Mouse (Mus musculus) midbrain, embryonic 16.5 days (tissue): ENCODE data around the gene Upp2. TPM values are rescaled to one million over a fixed set of nuclear protein-coding genes. Genes with fewer than 3 reads are reported as not detected.

Experiments used
- ATAC-seq: fragments of 200-750 bp; cut with Nextera tagmentation; 2 replicates; pipeline ENCODE4 v1.8.0; 2017; ENCODE audit warnings: moderate TSS enrichment
- H3K27ac ChIP-seq: fragments of 300-500 bp; sonication (generic); 2 replicates; pipeline ENCODE4 v1.5.1; 2014; ENCODE audit warnings: mild to moderate bottlenecking, low read length, mixed read lengths
- H3K27me3 ChIP-seq: fragments of 300-500 bp; sonication (generic); 2 replicates; pipeline ENCODE4 v1.6.1; 2014; ENCODE audit warnings: low read depth, low read length, mixed read lengths; ENCODE audit not compliant: control insufficient read depth, insufficient read depth
- H3K36me3 ChIP-seq: fragments of 300-500 bp; sonication (generic); 2 replicates; pipeline ENCODE4 v1.6.1; 2014; ENCODE audit warnings: mild to moderate bottlenecking, low read length, moderate library complexity, mixed read lengths; ENCODE audit not compliant: control insufficient read depth, insufficient read depth
- H3K4me1 ChIP-seq: fragments of 300-500 bp; sonication (generic); 2 replicates; pipeline ENCODE4 v1.6.1; 2014; ENCODE audit warnings: mild to moderate bottlenecking, low read length, mixed read lengths; ENCODE audit not compliant: control insufficient read depth, insufficient read depth
- H3K4me2 ChIP-seq: fragments of 300-500 bp; sonication (generic); 2 replicates; pipeline ENCODE4 v1.6.1; 2014; ENCODE audit warnings: mild to moderate bottlenecking, low read length, mixed read lengths
- H3K4me3 ChIP-seq: fragments of 300-500 bp; sonication (generic); 2 replicates; pipeline ENCODE4 v1.5.1; 2014; ENCODE audit warnings: low read depth, mild to moderate bottlenecking, low read length, moderate library complexity, mixed read lengths
- H3K9ac ChIP-seq: fragments of 300-500 bp; sonication (generic); 2 replicates; pipeline ENCODE4 v1.6.1; 2014; ENCODE audit warnings: low read depth, low read length, mixed read lengths
- H3K9me3 ChIP-seq: fragments of 300-500 bp; sonication (generic); replicated peaks from 2 replicates; pipeline ENCODE4 v1.6.1; 2014; ENCODE audit warnings: mild to moderate bottlenecking, low read length, mixed read lengths; ENCODE audit not compliant: control insufficient read depth, poor library complexity, severe bottlenecking
- WGBS: fragments of 180-500 bp; shearing (Covaris S2); extraction: QIAGEN DNeasy Blood & Tissue Kit; methylation state at CpG from one replicate; pipeline ENCODE4 v1.1.7; 2014; 5-methylcytosine and 5-hydroxymethylcytosine counted together
- polyA plus RNA-seq: library from polyadenylated mRNA; unstranded; fragments of >200 nt; fragmentation: Nextera tagmentation; extraction: Ambion mirVana; gene quantifications from 2 replicates; pipeline ENCODE4 v1.2.1, GENCODE M21; 2015

The Upp2 gene
- 14.3 and 16.6 TPM in 2 replicates for polyA plus RNA-seq

DNA sequence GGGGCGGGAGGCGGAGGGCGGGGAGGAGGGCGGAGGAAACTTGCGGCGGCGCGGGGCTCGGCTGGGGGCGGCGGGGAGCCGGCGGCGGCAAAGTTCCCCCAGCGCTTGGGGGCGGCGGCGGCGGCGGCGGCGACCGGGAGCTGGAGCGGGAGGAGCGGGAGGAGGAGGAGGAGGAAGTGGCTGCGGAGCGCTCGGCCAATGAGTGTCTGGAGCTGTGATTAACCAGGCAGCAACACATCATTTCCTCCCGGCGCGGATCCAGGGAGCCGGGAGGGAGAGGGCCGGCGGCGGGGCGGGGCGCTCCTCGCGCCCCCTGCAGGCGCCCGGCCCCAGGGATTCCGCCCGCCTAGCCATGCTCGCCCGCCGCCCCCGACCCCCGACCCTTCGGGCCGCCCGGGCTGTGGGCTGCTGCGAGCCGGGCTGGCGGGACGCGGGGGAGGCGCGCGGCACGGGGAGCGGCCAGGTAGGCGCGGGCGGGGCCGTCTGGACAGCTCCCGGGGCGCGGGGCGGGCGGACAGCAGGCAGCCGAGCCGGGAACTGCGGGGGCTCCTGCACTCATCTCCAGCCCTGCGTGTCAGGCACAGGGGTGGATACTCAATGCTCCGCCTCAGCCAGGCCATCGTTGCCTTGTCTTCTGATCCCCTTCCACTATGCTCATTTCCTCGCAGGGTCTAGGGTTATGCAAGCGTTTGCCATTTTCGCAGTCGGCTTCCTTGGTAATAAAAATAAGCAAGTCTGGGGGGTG is at the start of gene Upp2, which contains the start of gene Acvr1:
TSS of gene Upp2 (plus strand) at position 233 of the 745 bp plus-strand sequence.
TSS of gene Acvr1 (minus strand) at position 92 of the 745 bp plus-strand sequence.
- peak within 1 kb of the TSS; percentile 94 for H3K4me3 ChIP-seq
- peak; percentile 96 for ATAC-seq
- peak within 1 kb of the TSS; percentile 75 for H3K4me2 ChIP-seq
- no peaks in the 10 kb centered on the region for H3K9me3 ChIP-seq
- no peaks in the 10 kb centered on the region for H3K36me3 ChIP-seq
- peak within 1 kb of the TSS; percentile 99 for H3K27ac ChIP-seq
- under 1% methylated on average over 33 of the region's 80 CpGs for WGBS
- peak within 1 kb of the TSS; percentile 96 for H3K9ac ChIP-seq
- H3K4me1 ChIP-seq = peaks cover 41% of the 10 kb centered on the region
- H3K27me3 ChIP-seq = no peaks in the 10 kb centered on the region

DNA sequence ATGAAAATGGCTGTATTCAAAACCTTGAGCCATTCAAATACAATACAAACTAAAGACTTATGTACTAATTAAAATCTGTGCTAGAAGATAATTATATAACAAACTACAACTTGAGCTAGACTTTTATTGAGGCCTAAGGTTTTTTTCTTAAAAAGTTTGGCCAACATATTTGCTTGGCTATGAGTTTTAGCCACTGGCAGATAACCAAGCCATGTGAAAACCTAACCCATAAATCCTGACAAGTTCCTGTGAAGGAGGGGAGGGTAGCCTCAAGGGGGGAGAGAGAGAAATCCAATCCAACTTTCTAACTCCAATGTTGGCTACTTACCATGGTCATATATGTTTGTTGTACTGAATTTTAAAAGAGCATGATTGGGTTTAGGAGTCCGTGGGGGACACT is 48.6 kb upstream of the Upp2 start:
- H3K4me2 ChIP-seq = no peak overlapping the region
- no peaks in the 10 kb centered on the region for H3K36me3 ChIP-seq
- no peak overlapping the region for H3K4me3 ChIP-seq
- WGBS = 92% methylated on average over 1 of the region's 1 CpGs
- no peak overlapping the region for H3K9ac ChIP-seq
- no peak overlapping the region for H3K27ac ChIP-seq
- H3K9me3 ChIP-seq = no peaks in the 10 kb centered on the region
- peaks cover 7% of the 10 kb centered on the region; the same call in 1 of the 2 replicates for H3K4me1 ChIP-seq
- H3K27me3 ChIP-seq = no peaks in the 10 kb centered on the region
- ATAC-seq = no peak

DNA sequence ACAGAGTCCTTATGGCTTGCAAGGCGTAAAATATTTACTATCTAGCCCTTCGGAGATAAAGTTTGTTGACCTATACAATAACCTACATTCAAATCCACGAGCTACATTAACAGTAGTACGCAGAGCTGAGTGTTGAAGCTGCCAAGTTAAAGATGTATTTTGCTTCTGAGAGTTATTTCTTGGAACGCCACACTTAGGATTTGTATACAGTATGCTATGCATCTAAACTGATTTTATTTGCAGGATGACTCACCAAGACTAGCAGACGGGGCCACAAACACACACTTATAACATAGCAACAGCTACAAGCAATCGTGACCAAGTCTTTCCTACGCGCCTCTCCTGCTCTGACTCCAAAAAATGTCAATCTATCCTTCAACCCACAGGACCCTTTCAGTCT is 46.4 kb upstream of the Upp2 start:
- Histone ChIP-seq H3K4me3 (no peak overlapping the region), H3K4me2 (no peak overlapping the region), H3K9me3 (no peaks in the 10 kb centered on the region), H3K4me1 (peaks cover 7% of the 10 kb centered on the region; the same call in 1 of the 2 replicates), H3K36me3 (no peaks in the 10 kb centered on the region), H3K9ac (no peak overlapping the region), H3K27me3 (no peaks in the 10 kb centered on the region), H3K27ac (no peak overlapping the region)
- 97% methylated on average over 9 of the region's 9 CpGs for WGBS
- no peak for ATAC-seq

DNA sequence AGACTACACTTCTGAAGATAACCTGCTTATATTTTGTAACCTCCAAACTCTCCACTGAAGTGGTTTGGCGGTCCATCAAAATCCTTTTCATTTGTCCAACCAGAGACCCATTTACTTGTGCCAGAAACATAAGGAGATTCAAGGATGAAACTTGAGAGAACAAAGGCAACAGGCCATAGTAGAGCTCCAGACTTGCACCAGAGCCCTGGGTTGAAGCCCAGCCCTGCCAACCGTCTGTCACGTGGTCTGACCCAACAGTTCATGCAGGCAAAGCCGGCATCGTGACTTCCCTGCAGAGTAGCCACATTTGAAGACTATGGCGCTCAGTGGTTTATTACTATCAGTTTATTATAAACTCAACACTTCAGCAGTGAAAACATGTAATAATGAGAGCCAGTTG is 45.5 kb upstream of the Upp2 start:
- 88% methylated on average over 6 of the region's 6 CpGs for WGBS
- Histone ChIP-seq H3K9me3 (no peaks in the 10 kb centered on the region), H3K27ac (no peak overlapping the region), H3K4me1 (0 out of 2 replicates have a peak, but pooled peaks cover 2% of the 10 kb centered on the region), H3K9ac (no peak overlapping the region), H3K27me3 (no peaks in the 10 kb centered on the region), H3K36me3 (no peaks in the 10 kb centered on the region), H3K4me2 (no peak overlapping the region), H3K4me3 (no peak overlapping the region)
- no peak for ATAC-seq

DNA sequence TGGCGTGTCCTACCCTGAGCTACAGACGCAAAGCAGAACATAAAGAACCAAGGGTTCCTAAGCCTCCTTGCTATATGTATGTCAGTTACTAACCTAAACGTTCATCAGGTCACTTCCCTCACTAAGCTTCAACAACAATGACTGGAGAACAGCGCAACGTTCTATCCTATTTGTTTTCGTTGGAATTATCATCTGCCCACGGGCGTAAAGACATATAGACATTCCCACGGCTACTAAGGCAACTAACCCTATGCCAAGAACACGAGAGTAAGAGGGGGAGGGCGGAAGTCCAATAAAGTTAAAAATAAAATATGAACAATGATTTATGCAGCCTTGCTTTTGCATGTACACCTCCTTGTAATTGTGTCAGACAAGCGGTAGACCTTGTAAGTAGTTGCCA is 44.0 kb upstream of the Upp2 start:
- Histone ChIP-seq H3K9me3 (no peaks in the 10 kb centered on the region), H3K9ac (no peak overlapping the region), H3K27ac (no peak overlapping the region), H3K4me1 (0 out of 2 replicates have a peak, but pooled peaks cover 2% of the 10 kb centered on the region), H3K4me2 (no peak overlapping the region), H3K36me3 (no peaks in the 10 kb centered on the region), H3K4me3 (no peak overlapping the region), H3K27me3 (no peaks in the 10 kb centered on the region)
- ATAC-seq = no peak
- WGBS = 84% methylated on average over 12 of the region's 12 CpGs

DNA sequence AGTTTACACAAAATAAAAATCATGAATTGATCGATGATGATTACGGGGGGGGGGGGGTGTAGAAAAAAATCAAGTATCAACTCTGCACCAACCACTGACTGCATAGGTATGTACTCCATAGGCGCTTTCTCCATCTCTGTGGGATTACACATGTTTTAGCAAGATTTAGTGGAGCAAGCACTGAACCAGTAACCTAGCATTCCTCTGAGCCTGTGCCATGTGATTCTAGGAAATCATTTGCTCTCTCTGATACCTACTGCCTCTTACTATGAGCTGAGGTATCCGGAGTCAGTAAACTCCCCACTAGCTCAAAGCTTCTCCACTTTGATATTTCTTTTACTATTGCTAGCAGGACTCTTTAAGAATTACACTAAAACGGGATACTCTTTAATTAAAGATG is 43.2 kb upstream of the Upp2 start:
- Histone ChIP-seq H3K9ac (no peak overlapping the region), H3K4me3 (no peak overlapping the region), H3K4me2 (no peak overlapping the region), H3K36me3 (no peaks in the 10 kb centered on the region), H3K27ac (no peak overlapping the region), H3K9me3 (no peaks in the 10 kb centered on the region), H3K27me3 (no peaks in the 10 kb centered on the region), H3K4me1 (0 out of 2 replicates have a peak, but pooled peaks cover 2% of the 10 kb centered on the region)
- 87% methylated on average over 5 of the region's 5 CpGs for WGBS
- ATAC-seq = no peak

DNA sequence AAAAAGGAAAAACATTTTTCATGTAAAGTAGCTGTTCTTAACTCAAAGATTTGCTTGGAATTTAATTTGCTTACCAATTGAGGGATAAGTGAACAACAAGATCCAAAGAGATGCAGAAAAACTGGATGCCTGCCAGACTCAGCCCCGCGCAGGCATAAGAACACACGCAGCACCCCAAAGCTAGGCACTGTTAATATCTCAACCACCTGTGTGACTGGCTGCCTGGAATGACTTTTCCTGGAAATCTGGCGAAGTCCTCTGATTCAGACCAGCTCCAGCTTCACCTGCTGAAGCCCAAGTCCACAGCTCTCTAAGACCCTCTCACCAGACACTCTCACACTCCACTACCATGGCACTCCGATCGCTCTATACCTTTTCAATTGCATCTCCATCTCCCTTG is 42.7 kb upstream of the Upp2 start:
- Histone ChIP-seq H3K36me3 (no peaks in the 10 kb centered on the region), H3K4me2 (no peak overlapping the region), H3K9me3 (no peaks in the 10 kb centered on the region), H3K27me3 (no peaks in the 10 kb centered on the region), H3K27ac (no peak overlapping the region), H3K4me1 (peaks cover 4% of the 10 kb centered on the region), H3K4me3 (no peak overlapping the region), H3K9ac (no peak overlapping the region)
- 76% methylated on average over 6 of the region's 6 CpGs for WGBS
- no peak for ATAC-seq

DNA sequence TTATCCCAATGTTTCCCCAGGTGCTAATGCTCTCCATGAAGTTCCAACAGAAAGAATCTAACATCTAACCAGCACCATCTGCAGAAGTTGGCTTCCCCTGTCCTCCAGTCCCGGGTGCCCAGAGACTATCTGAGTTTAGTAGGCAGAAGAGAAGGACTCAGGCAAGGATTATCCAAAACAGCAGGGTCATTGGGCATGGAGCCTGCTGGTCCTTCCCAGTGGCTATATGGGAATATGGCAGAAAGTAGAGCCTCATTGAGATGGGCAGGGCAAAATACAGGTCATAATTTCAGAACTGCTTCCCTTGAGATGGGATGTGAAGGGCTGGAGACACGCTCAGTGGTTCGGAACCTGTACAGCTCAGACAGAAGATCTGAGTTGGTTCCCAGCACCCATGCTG is 39.3 kb upstream of the Upp2 start:
- no peaks in the 10 kb centered on the region for H3K36me3 ChIP-seq
- H3K9ac ChIP-seq = no peak overlapping the region
- 73% methylated on average over 3 of the region's 3 CpGs for WGBS
- no peak overlapping the region for H3K4me3 ChIP-seq
- H3K27ac ChIP-seq = no peak overlapping the region
- peaks cover 21% of the 10 kb centered on the region for H3K4me1 ChIP-seq
- H3K4me2 ChIP-seq = no peak overlapping the region
- no peaks in the 10 kb centered on the region for H3K9me3 ChIP-seq
- no peak for ATAC-seq
- no peaks in the 10 kb centered on the region for H3K27me3 ChIP-seq

DNA sequence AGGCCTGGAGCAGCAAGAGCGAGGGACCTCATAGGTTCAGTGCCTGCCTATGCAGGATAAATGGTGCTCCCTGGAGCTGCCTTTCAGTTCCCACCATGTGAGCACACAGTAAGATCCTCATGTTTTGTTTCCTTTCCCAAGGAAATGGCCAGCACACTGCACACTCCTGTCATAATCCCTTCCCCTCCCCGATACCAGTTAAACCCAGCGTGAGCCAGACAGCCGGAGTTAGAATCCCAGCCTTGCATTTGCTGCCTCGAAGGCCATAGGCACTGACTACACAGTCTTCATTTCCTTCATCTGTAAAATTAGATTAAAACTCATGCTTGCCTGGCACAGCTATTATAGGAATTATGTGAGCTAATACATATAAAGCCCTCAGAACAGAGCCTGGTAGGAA is 37.7 kb upstream of the Upp2 start:
- peaks cover 30% of the 10 kb centered on the region for H3K4me1 ChIP-seq
- H3K27ac ChIP-seq = peak overlapping the region; percentile 63; the same call in 1 of the 2 replicates
- no peak overlapping the region for H3K9ac ChIP-seq
- H3K4me3 ChIP-seq = no peak overlapping the region
- H3K36me3 ChIP-seq = no peaks in the 10 kb centered on the region
- no peak overlapping the region for H3K4me2 ChIP-seq
- 37% methylated on average over 5 of the region's 5 CpGs for WGBS
- ATAC-seq = peak; percentile 44
- no peaks in the 10 kb centered on the region for H3K9me3 ChIP-seq
- H3K27me3 ChIP-seq = no peaks in the 10 kb centered on the region
